Mouse (Mus musculus) thymus, adult 2 months (tissue): ENCODE measurements around the gene Zfp334. TPM values are rescaled to one million over a fixed set of nuclear protein-coding genes. Genes with fewer than 3 reads are reported as not detected.
A peak's percentile ranks its signal among the peaks of the same experiment; 100 is the strongest.

Source experiments
- DNase-seq: peaks from one replicate; pipeline ENCODE4 v3.0.0; 2021
- H3K27ac ChIP-seq: fragments of 200-500 bp; 2 replicates; pipeline ENCODE4 v1.5.1; 2012; ENCODE audit warnings: low read length, control low read depth; ENCODE audit not compliant: control insufficient read depth, insufficient read depth
- H3K27me3 ChIP-seq: fragments of 200-500 bp; 2 replicates; pipeline ENCODE4 v1.6.1; 2012; ENCODE audit warnings: mild to moderate bottlenecking, low read length, moderate library complexity, mixed read lengths; ENCODE audit not compliant: control insufficient read depth, insufficient read depth
- H3K36me3 ChIP-seq: fragments of 200-500 bp; 2 replicates; pipeline ENCODE4 v1.6.1; 2012; ENCODE audit warnings: mild to moderate bottlenecking, low read length, moderate library complexity; ENCODE audit not compliant: control insufficient read depth, insufficient read depth
- H3K4me1 ChIP-seq: fragments of 200-500 bp; replicated peaks from 2 replicates; pipeline ENCODE4 v1.6.1; 2012; ENCODE audit warnings: low read length; ENCODE audit not compliant: control insufficient read depth, insufficient read depth
- H3K4me3 ChIP-seq: fragments of 200-500 bp; 2 replicates; pipeline ENCODE4 v1.5.1; 2012; ENCODE audit warnings: mild to moderate bottlenecking, low read length, control low read depth, moderate library complexity; ENCODE audit not compliant: control insufficient read depth, insufficient read depth
- CTCF ChIP-seq: fragments of 200-500 bp; IDR thresholded peaks from 2 replicates; pipeline ENCODE4 v1.5.1; 2012; ENCODE audit warnings: mild to moderate bottlenecking, control low read depth, low read length, moderate library complexity, borderline replicate concordance; ENCODE audit not compliant: control insufficient read depth, poor library complexity, insufficient read depth; ENCODE audit errors: extremely low read depth
- POLR2A ChIP-seq: fragments of 200-500 bp; IDR thresholded peaks from 2 replicates; pipeline ENCODE4 v1.6.1; 2012; ENCODE audit warnings: mild to moderate bottlenecking, low read length, control low read depth, moderate library complexity; ENCODE audit not compliant: control insufficient read depth, poor library complexity, insufficient read depth; ENCODE audit errors: extremely low read depth
- WGBS: fragments of 180-500 bp; shearing (Covaris S2); methylation state at CpG from one replicate; pipeline ENCODE4 v1.1.7; 2018; 5-methylcytosine and 5-hydroxymethylcytosine counted together
- polyA plus RNA-seq: library from polyadenylated mRNA; depleted of rRNA; stranded (reverse); fragments of >200 nt; gene quantifications from 2 replicates; pipeline ENCODE4 v1.2.3, GENCODE M21; 2012

Gene Zfp334
- polyA plus RNA-seq, 1 experiment: 0.31 TPM

- no peak overlapping the region for H3K27ac ChIP-seq
- no peaks in the 10 kb centered on the region for H3K4me1 ChIP-seq
- 85% methylated on average over 5 of the region's 5 CpGs for WGBS
- H3K4me3 ChIP-seq: no peak overlapping the region
- H3K36me3 ChIP-seq: no peaks in the 10 kb centered on the region
- DNase-seq: no peak
- no peaks in the 10 kb centered on the region for H3K27me3 ChIP-seq
- no peak for TF ChIP-seq POLR2A
These were observed 41.9 kb downstream of the Zfp334 start for GRCm38 (mm10) chr2:165346180-165346579.

DNA sequence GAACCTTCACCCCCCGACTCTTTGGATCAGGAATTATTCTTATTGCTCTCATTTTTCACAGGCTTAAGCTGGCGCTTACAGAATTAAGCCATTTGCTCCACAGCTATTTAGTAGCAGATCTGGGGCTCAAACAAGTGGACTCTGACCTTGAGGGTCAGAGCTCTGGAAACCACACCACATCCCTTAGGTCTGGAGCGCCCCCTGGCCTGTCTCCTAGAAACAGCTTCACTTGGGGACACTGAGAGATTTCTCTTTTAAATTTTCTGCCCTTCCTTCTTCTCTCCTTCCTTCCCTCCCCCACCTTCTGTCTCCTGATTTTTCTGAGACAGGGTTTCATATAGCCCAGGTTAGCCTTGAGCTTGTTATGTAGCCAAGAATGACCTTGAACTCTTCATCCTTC lies 50.9 kb downstream of the Zfp334 start:
- H3K4me1 ChIP-seq: no peaks in the 10 kb centered on the region
- no peaks in the 10 kb centered on the region for H3K27me3 ChIP-seq
- no peaks in the 10 kb centered on the region for H3K36me3 ChIP-seq
- WGBS: 64% methylated on average over 3 of the region's 3 CpGs
- H3K4me3 ChIP-seq: no peak overlapping the region
- DNase-seq: peak; percentile 33
- TF ChIP-seq CTCF: no peak
- TF ChIP-seq POLR2A: no peak
- H3K27ac ChIP-seq: no peak overlapping the region

DNA sequence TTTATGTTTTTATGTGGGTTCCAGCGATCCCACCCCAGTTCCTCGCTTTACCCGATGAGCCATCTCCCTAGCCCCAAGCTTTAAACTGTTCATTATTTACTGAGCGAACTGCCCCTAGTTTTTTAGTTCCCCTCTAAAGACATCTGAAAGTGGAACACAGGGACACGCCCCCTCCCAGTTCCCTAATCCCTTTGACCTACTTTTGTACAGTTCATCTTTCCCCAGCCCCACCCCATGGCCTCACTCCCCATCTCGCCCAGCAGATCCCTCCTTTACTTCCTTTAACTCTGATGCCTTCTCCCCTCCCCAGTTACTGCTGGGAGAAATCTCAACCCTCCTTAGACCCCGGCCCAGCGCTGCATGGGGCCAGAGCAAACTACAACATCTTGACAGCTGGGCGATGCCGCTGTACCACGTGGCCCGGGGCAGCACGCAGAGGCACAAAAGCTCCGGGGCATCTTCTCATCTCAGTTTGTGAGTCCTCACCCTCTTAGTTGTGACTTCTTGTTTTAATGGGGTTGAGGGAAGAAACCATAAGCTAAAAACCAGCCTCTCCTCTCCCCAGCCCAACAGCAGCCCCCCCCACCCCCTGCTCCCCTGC lies 55.3 kb downstream of the Zfp334 start:
- TF ChIP-seq POLR2A (no peak), CTCF (no peak)
- H3K4me3 ChIP-seq: no peak overlapping the region
- no peak for DNase-seq
- H3K36me3 ChIP-seq: no peaks in the 10 kb centered on the region
- no peaks in the 10 kb centered on the region for H3K27me3 ChIP-seq
- no peaks in the 10 kb centered on the region; the same call in 1 of the 2 replicates for H3K4me1 ChIP-seq
- H3K27ac ChIP-seq: no peak overlapping the region
- 36% methylated on average over 14 of the region's 14 CpGs for WGBS

DNA sequence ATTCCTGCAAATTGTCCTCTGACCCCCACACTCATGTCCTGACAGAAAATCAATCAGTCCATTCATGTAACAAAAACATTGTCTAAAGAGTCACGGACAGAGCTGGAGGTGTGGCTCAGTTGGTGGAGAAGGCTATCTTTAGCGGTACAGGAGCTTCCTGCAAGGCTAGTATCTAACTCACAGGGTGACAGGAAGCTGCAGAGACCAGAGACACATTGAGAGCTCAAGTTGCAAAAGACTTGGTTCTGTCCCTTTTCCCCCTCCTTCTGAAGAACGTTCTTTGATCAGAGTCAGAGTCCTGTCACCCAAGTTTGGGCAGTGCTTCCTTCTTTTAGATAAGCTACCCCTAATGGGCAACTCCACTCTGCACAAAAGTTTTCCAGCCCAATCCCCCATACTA lies 58.4 kb downstream of the Zfp334 start:
- TF ChIP-seq POLR2A: no peak
- TF ChIP-seq CTCF: no peak
- Histone ChIP-seq H3K27ac (no peak overlapping the region), H3K27me3 (no peaks in the 10 kb centered on the region), H3K4me1 (peaks cover 8% of the 10 kb centered on the region), H3K4me3 (no peak overlapping the region), H3K36me3 (no peaks in the 10 kb centered on the region)
- WGBS: 5% methylated on average over 3 of the region's 3 CpGs
- no peak for DNase-seq

- no peaks in the 10 kb centered on the region for H3K36me3 ChIP-seq
- no peak overlapping the region for H3K27ac ChIP-seq
- DNase-seq: no peak
- no peak overlapping the region for H3K4me3 ChIP-seq
- TF ChIP-seq POLR2A: no peak
- no peak for TF ChIP-seq CTCF
- no peaks in the 10 kb centered on the region for H3K27me3 ChIP-seq
- WGBS: 86% methylated on average over 5 of the region's 5 CpGs
- H3K4me1 ChIP-seq: peaks cover 11% of the 10 kb centered on the region
These were observed 59.3 kb downstream of the Zfp334 start for GRCm38 (mm10) chr2:165328746-165329145.

GRCm38 (mm10) chr2:165327386-165327785 lies 60.7 kb downstream of the Zfp334 start:
- DNase-seq: no peak
- Histone ChIP-seq H3K4me1 (peaks cover 11% of the 10 kb centered on the region), H3K27me3 (no peaks in the 10 kb centered on the region), H3K27ac (no peak overlapping the region), H3K36me3 (no peaks in the 10 kb centered on the region), H3K4me3 (no peak overlapping the region)
- 94% methylated on average over 7 of the region's 7 CpGs for WGBS
- TF ChIP-seq CTCF: no peak
- no peak for TF ChIP-seq POLR2A
